Mouse (Mus musculus): ENCODE measurements around the gene Kif14. TPM values are rescaled to one million over a fixed set of nuclear protein-coding genes. Genes with fewer than 3 reads are reported as not detected.
"Not testable (repeated sequence)": the region's sequence is repeated elsewhere in the genome, so short reads cannot be mapped to it uniquely, and the experiment has no call there.

Gene Kif14
- polyA plus RNA-seq, 1 experiment from 2014 or later, result 12.8 TPM

DNA sequence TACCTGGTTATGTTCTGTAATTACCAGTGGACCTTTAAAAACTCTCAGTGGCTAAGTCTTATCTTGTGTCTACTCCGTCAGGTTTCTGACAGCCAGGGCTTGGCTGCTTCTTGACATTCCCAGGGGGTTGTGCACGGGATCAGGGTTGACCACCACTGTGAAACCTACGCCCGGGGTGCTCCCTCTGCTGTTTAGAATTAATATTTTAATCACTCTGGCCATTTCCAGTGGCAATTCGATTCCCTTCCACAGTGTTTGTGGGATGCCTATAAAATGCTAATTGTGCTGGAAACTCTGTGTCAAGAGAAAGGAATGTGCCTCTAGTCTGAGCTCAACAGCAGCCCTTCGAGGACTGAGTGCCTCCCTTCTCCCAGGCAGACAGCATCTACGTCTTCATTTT is 89.7 kb downstream of the Kif14 start:
- no peak overlapping the region for H3K4me3 ChIP-seq (ENCODE audit: low read depth, low read length)
- no peaks in the 10 kb centered on the region for H3K36me3 ChIP-seq (ENCODE audit: control insufficient read depth, insufficient read depth, low read length)
- H3K27me3 ChIP-seq (ENCODE audit: control insufficient read depth, insufficient read depth, low read length), result no peaks in the 10 kb centered on the region
- DNase-seq (ENCODE audit: low spot score), result no peak
- WGBS, result 62% methylated on average over 7 of the region's 7 CpGs
- H3K9ac ChIP-seq (ENCODE audit: low read length), result no peak overlapping the region
- no peaks in the 10 kb centered on the region for H3K9me3 ChIP-seq (ENCODE audit: control insufficient read depth, low read length)
- H3K4me1 ChIP-seq (replicated peaks; ENCODE audit: control insufficient read depth, insufficient read depth, low read length), result no peaks in the 10 kb centered on the region
- H3K27ac ChIP-seq (ENCODE audit: low read depth, low read length), result no peak overlapping the region
- ATAC-seq (replicated peaks; ENCODE audit: low FRiP score), result no peak
- no peak overlapping the region for H3K4me2 ChIP-seq (ENCODE audit: low read depth, low read length, severe bottlenecking)

- H3K4me1 ChIP-seq (replicated peaks; ENCODE audit: control insufficient read depth, insufficient read depth, low read length); DNase-seq (ENCODE audit: low spot score); ATAC-seq (replicated peaks; ENCODE audit: low FRiP score); H3K9me3 ChIP-seq (ENCODE audit: control insufficient read depth, low read length); H3K4me2 ChIP-seq (ENCODE audit: low read depth, low read length, severe bottlenecking); H3K27me3 ChIP-seq (ENCODE audit: control insufficient read depth, insufficient read depth, low read length); H3K4me3 ChIP-seq (ENCODE audit: low read depth, low read length); H3K9ac ChIP-seq (ENCODE audit: low read length); H3K27ac ChIP-seq (ENCODE audit: low read depth, low read length); H3K36me3 ChIP-seq (ENCODE audit: control insufficient read depth, insufficient read depth, low read length): not testable (repeated sequence)
- 96% methylated on average over 2 of the region's 2 CpGs for WGBS
Measured at GRCm38 (mm10) chr1:136556643-136557042, 90.5 kb downstream of the Kif14 start.

- no peak for ATAC-seq (replicated peaks; ENCODE audit: low FRiP score)
- no peak overlapping the region for H3K4me2 ChIP-seq (ENCODE audit: low read depth, low read length, severe bottlenecking)
- no peaks in the 10 kb centered on the region for H3K27me3 ChIP-seq (ENCODE audit: control insufficient read depth, insufficient read depth, low read length)
- 88% methylated on average over 12 of the region's 12 CpGs for WGBS
- no peaks in the 10 kb centered on the region for H3K9me3 ChIP-seq (ENCODE audit: control insufficient read depth, low read length)
- DNase-seq (ENCODE audit: low spot score), result no peak
- no peaks in the 10 kb centered on the region for H3K4me1 ChIP-seq (replicated peaks; ENCODE audit: control insufficient read depth, insufficient read depth, low read length)
- no peak overlapping the region for H3K9ac ChIP-seq (ENCODE audit: low read length)
- H3K36me3 ChIP-seq (ENCODE audit: control insufficient read depth, insufficient read depth, low read length), result no peaks in the 10 kb centered on the region
- no peak overlapping the region for H3K4me3 ChIP-seq (ENCODE audit: low read depth, low read length)
- H3K27ac ChIP-seq (ENCODE audit: low read depth, low read length), result no peak overlapping the region
Measured at GRCm38 (mm10) chr1:136557436-136557835, 91.3 kb downstream of the Kif14 start.

- ATAC-seq (replicated peaks; ENCODE audit: low FRiP score), result no peak
- Histone ChIP-seq H3K4me2 (ENCODE audit: low read depth, low read length, severe bottlenecking) (no peak overlapping the region), H3K9ac (ENCODE audit: low read length) (no peak overlapping the region), H3K36me3 (ENCODE audit: control insufficient read depth, insufficient read depth, low read length) (no peaks in the 10 kb centered on the region), H3K9me3 (ENCODE audit: control insufficient read depth, low read length) (no peaks in the 10 kb centered on the region), H3K4me1 (replicated peaks; ENCODE audit: control insufficient read depth, insufficient read depth, low read length) (peaks cover 2% of the 10 kb centered on the region; the same call in 1 of the 2 replicates), H3K27me3 (ENCODE audit: control insufficient read depth, insufficient read depth, low read length) (no peaks in the 10 kb centered on the region), H3K4me3 (ENCODE audit: low read depth, low read length) (no peak overlapping the region), H3K27ac (ENCODE audit: low read depth, low read length) (no peak overlapping the region)
- 88% methylated on average over 5 of the region's 5 CpGs for WGBS
- no peak for DNase-seq (ENCODE audit: low spot score)
Measured at GRCm38 (mm10) chr1:136558762-136559161, 92.6 kb downstream of the Kif14 start.

- H3K27me3 ChIP-seq (ENCODE audit: control insufficient read depth, insufficient read depth, low read length), result no peaks in the 10 kb centered on the region
- no peak for ATAC-seq (replicated peaks; ENCODE audit: low FRiP score)
- no peak overlapping the region for H3K4me2 ChIP-seq (ENCODE audit: low read depth, low read length, severe bottlenecking)
- no peaks in the 10 kb centered on the region for H3K9me3 ChIP-seq (ENCODE audit: control insufficient read depth, low read length)
- H3K36me3 ChIP-seq (ENCODE audit: control insufficient read depth, insufficient read depth, low read length), result no peaks in the 10 kb centered on the region
- H3K27ac ChIP-seq (ENCODE audit: low read depth, low read length), result no peak overlapping the region
- no peak overlapping the region for H3K9ac ChIP-seq (ENCODE audit: low read length)
- no peak for DNase-seq (ENCODE audit: low spot score)
- H3K4me1 ChIP-seq (replicated peaks; ENCODE audit: control insufficient read depth, insufficient read depth, low read length), result peaks cover 2% of the 10 kb centered on the region; the same call in 1 of the 2 replicates
- H3K4me3 ChIP-seq (ENCODE audit: low read depth, low read length), result no peak overlapping the region
- WGBS, result 84% methylated on average over 5 of the region's 5 CpGs
Measured at GRCm38 (mm10) chr1:136559284-136559683, 93.1 kb downstream of the Kif14 start.

DNA sequence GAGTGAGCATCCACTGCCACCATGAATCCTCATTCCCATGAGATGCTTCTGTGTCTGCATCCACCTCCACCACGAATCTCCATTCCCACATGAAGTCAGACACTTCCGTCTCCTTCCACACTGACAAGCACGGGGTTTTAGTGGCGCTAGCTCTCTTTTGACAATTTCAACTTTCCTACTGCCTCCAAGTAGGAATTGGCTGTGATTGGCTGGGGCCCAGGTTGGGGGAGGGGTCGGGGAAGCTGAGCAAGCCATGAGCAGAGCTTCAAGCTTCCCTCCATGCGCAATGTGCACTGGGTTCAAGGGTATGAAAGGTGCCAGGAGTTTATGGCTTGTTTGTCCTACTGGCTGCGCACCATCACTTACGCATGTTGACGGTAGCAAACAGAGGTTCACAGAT is 93.6 kb downstream of the Kif14 start:
- Histone ChIP-seq H3K4me2 (ENCODE audit: low read depth, low read length, severe bottlenecking) (no peak overlapping the region), H3K4me3 (ENCODE audit: low read depth, low read length) (no peak overlapping the region), H3K27me3 (ENCODE audit: control insufficient read depth, insufficient read depth, low read length) (no peaks in the 10 kb centered on the region), H3K9me3 (ENCODE audit: control insufficient read depth, low read length) (no peaks in the 10 kb centered on the region), H3K9ac (ENCODE audit: low read length) (no peak overlapping the region), H3K36me3 (ENCODE audit: control insufficient read depth, insufficient read depth, low read length) (no peaks in the 10 kb centered on the region), H3K4me1 (replicated peaks; ENCODE audit: control insufficient read depth, insufficient read depth, low read length) (peaks cover 2% of the 10 kb centered on the region; the same call in 1 of the 2 replicates), H3K27ac (ENCODE audit: low read depth, low read length) (no peak overlapping the region)
- 87% methylated on average over 9 of the region's 9 CpGs for WGBS
- ATAC-seq (replicated peaks; ENCODE audit: low FRiP score) (no peak), DNase-seq (ENCODE audit: low spot score) (no peak)

DNA sequence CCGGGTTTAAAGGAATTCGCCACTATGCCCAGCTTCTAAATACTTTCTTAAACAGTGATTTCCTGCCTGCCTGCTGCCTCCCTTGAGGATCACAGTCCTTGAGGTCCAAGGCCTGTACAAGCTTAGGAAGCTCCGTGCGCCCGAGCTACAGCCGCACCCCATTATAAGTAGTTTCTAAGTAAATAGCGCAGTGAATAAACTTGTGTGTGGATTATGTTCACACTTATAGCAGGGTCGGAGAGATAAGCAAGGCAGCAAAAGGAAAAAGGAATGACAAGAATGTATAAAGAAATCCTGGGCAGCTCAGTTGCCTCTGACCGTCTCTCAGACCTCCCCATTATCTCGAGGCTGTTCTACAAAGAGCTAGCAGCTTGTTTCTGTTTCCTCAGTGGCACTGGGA is 95.7 kb downstream of the Kif14 start:
- WGBS, result 68% methylated on average over 10 of the region's 10 CpGs
- H3K4me2 ChIP-seq (ENCODE audit: low read depth, low read length, severe bottlenecking), result no peak overlapping the region
- no peaks in the 10 kb centered on the region for H3K9me3 ChIP-seq (ENCODE audit: control insufficient read depth, low read length)
- DNase-seq (ENCODE audit: low spot score) (no peak), ATAC-seq (replicated peaks; ENCODE audit: low FRiP score) (no peak)
- H3K4me1 ChIP-seq (replicated peaks; ENCODE audit: control insufficient read depth, insufficient read depth, low read length), result peaks cover 2% of the 10 kb centered on the region; the same call in 1 of the 2 replicates
- no peak overlapping the region for H3K9ac ChIP-seq (ENCODE audit: low read length)
- no peaks in the 10 kb centered on the region for H3K27me3 ChIP-seq (ENCODE audit: control insufficient read depth, insufficient read depth, low read length)
- no peak overlapping the region for H3K27ac ChIP-seq (ENCODE audit: low read depth, low read length)
- no peaks in the 10 kb centered on the region for H3K36me3 ChIP-seq (ENCODE audit: control insufficient read depth, insufficient read depth, low read length)
- H3K4me3 ChIP-seq (ENCODE audit: low read depth, low read length), result no peak overlapping the region

- Histone ChIP-seq H3K9ac (ENCODE audit: low read length) (no peak overlapping the region), H3K4me3 (ENCODE audit: low read depth, low read length) (no peak overlapping the region), H3K4me2 (ENCODE audit: low read depth, low read length, severe bottlenecking) (no peak overlapping the region), H3K9me3 (ENCODE audit: control insufficient read depth, low read length) (no peaks in the 10 kb centered on the region), H3K27me3 (ENCODE audit: control insufficient read depth, insufficient read depth, low read length) (no peaks in the 10 kb centered on the region), H3K4me1 (replicated peaks; ENCODE audit: control insufficient read depth, insufficient read depth, low read length) (peaks cover 2% of the 10 kb centered on the region; the same call in 1 of the 2 replicates), H3K36me3 (ENCODE audit: control insufficient read depth, insufficient read depth, low read length) (no peaks in the 10 kb centered on the region), H3K27ac (ENCODE audit: low read depth, low read length) (no peak overlapping the region)
- WGBS, result 27% methylated on average over 11 of the region's 11 CpGs
- ATAC-seq (replicated peaks; ENCODE audit: low FRiP score), result no peak
- DNase-seq (ENCODE audit: low spot score), result no peak
Measured at GRCm38 (mm10) chr1:136563149-136563548, 97.0 kb downstream of the Kif14 start.

DNA sequence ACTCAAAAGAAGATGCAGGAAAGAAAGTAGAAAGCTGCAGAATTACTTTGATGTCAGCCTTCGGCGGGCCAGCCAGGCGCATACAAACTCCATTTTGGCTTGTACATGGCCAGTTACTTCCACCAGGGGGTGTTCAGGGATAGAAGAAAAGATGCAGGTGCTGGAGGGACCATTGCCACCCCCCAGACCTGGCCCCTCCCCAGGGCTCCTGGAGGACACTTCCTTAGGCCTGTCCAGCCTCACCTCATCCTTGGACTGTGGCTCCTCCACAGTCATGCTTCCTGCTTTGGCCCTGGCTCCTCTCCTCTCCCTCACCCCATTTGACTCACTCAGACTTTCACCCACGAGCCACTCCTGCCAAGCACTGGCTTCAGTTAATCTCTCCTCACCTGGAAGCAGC is 98.8 kb downstream of the Kif14 start:
- DNase-seq (ENCODE audit: low spot score), result no peak

More for the DNA sequence above, 98.8 kb downstream of the Kif14 start:
- Histone ChIP-seq H3K4me2 (ENCODE audit: low read depth, low read length, severe bottlenecking) (no peak overlapping the region), H3K4me1 (replicated peaks; ENCODE audit: control insufficient read depth, insufficient read depth, low read length) (peaks cover 2% of the 10 kb centered on the region; the same call in 1 of the 2 replicates), H3K9me3 (ENCODE audit: control insufficient read depth, low read length) (no peaks in the 10 kb centered on the region), H3K36me3 (ENCODE audit: control insufficient read depth, insufficient read depth, low read length) (no peaks in the 10 kb centered on the region), H3K27ac (ENCODE audit: low read depth, low read length) (no peak overlapping the region), H3K9ac (ENCODE audit: low read length) (no peak overlapping the region), H3K27me3 (ENCODE audit: control insufficient read depth, insufficient read depth, low read length) (no peaks in the 10 kb centered on the region), H3K4me3 (ENCODE audit: low read depth, low read length) (no peak overlapping the region)
- 66% methylated on average over 4 of the region's 4 CpGs for WGBS
- ATAC-seq (replicated peaks; ENCODE audit: low FRiP score), result no peak

Measured in forebrain, embryonic 11.5 days (tissue).